Mouse (Mus musculus) hindbrain, embryonic 16.5 days (tissue): ENCODE measurements around the gene Araf. TPM values are rescaled to one million over a fixed set of nuclear protein-coding genes. Genes with fewer than 3 reads are reported as not detected.

Source experiments
- ATAC-seq: fragments of 200-750 bp; cut with Nextera tagmentation; 2 replicates; pipeline ENCODE4 v1.8.0; 2017; ENCODE audit warnings: moderate TSS enrichment, moderate library complexity
- H3K27ac ChIP-seq: fragments of 300-500 bp; sonication (generic); 2 replicates; pipeline ENCODE4 v1.5.1; 2014; ENCODE audit warnings: low read depth, mild to moderate bottlenecking, control low read depth, low read length, moderate library complexity
- H3K27me3 ChIP-seq: fragments of 300-500 bp; sonication (generic); replicated peaks from 2 replicates; pipeline ENCODE4 v1.6.1; 2014; ENCODE audit warnings: low read length; ENCODE audit not compliant: control insufficient read depth, insufficient read depth
- H3K36me3 ChIP-seq: fragments of 300-500 bp; sonication (generic); 2 replicates; pipeline ENCODE4 v1.6.1; 2014; ENCODE audit warnings: mild to moderate bottlenecking, low read length, moderate library complexity, mixed read lengths; ENCODE audit not compliant: control insufficient read depth, insufficient read depth
- H3K4me1 ChIP-seq: fragments of 300-500 bp; sonication (generic); 2 replicates; pipeline ENCODE4 v1.6.1; 2014; ENCODE audit warnings: low read depth, low read length; ENCODE audit not compliant: control insufficient read depth, insufficient read depth
- H3K4me2 ChIP-seq: fragments of 300-500 bp; sonication (generic); 2 replicates; pipeline ENCODE4 v1.6.1; 2014; ENCODE audit warnings: mild to moderate bottlenecking, low read length, control low read depth, moderate library complexity
- H3K4me3 ChIP-seq: fragments of 300-500 bp; sonication (generic); 2 replicates; pipeline ENCODE4 v1.5.1; 2014; ENCODE audit warnings: mild to moderate bottlenecking, low read length, control low read depth, moderate library complexity
- H3K9ac ChIP-seq: fragments of 300-500 bp; sonication (generic); 2 replicates; pipeline ENCODE4 v1.6.1; 2014; ENCODE audit warnings: low read depth, mild to moderate bottlenecking, control low read depth, low read length, moderate library complexity
- H3K9me3 ChIP-seq: fragments of 300-500 bp; sonication (generic); 2 replicates; pipeline ENCODE4 v1.6.1; 2014; ENCODE audit warnings: mild to moderate bottlenecking, low read length, moderate library complexity; ENCODE audit not compliant: control insufficient read depth
- WGBS: fragments of 180-500 bp; shearing (Covaris S2); extraction: QIAGEN DNeasy Blood & Tissue Kit; methylation state at CpG from one replicate; pipeline ENCODE4 v1.1.7; 2014; 5-methylcytosine and 5-hydroxymethylcytosine counted together
- polyA plus RNA-seq: library from polyadenylated mRNA; unstranded; fragments of >200 nt; fragmentation: Nextera tagmentation; extraction: Ambion mirVana; gene quantifications from 2 replicates; pipeline ENCODE4 v1.2.1, GENCODE M21; 2015

Gene Araf
- polyA plus RNA-seq, 1 experiment from 2014 or later, result 428 TPM

- Histone ChIP-seq H3K4me2 (peak overlapping the region; percentile 60), H3K27ac (peak overlapping the region; percentile 79), H3K36me3 (no peaks in the 10 kb centered on the region), H3K9ac (peak overlapping the region; percentile 51), H3K27me3 (no peaks in the 10 kb centered on the region), H3K4me3 (peak overlapping the region; percentile 29), H3K9me3 (no peaks in the 10 kb centered on the region), H3K4me1 (no peaks in the 10 kb centered on the region)
- ATAC-seq, result peak; percentile 65
- WGBS, result 47% methylated on average over 8 of the region's 8 CpGs
Measured at GRCm38 (mm10) chrX:20819708-20820426, 22.3 kb downstream of the Araf start.

- WGBS, result 29% methylated on average over 5 of the region's 5 CpGs
- Histone ChIP-seq H3K36me3 (no peaks in the 10 kb centered on the region), H3K9me3 (no peaks in the 10 kb centered on the region), H3K27ac (no peak overlapping the region), H3K4me3 (no peak overlapping the region), H3K4me1 (no peaks in the 10 kb centered on the region), H3K9ac (no peak overlapping the region), H3K4me2 (no peak overlapping the region), H3K27me3 (no peaks in the 10 kb centered on the region)
- peak; percentile 84 for ATAC-seq
Measured at GRCm38 (mm10) chrX:20828934-20829333, 31.3 kb downstream of the Araf start.

- Histone ChIP-seq H3K4me3 (no peak overlapping the region), H3K27ac (no peak overlapping the region), H3K9ac (no peak overlapping the region), H3K27me3 (no peaks in the 10 kb centered on the region), H3K4me2 (no peak overlapping the region), H3K9me3 (no peaks in the 10 kb centered on the region), H3K36me3 (peaks cover 11% of the 10 kb centered on the region), H3K4me1 (peaks cover 6% of the 10 kb centered on the region; the same call in 1 of the 2 replicates)
- ATAC-seq, result no peak
- 93% methylated on average over 3 of the region's 3 CpGs for WGBS
Measured at GRCm38 (mm10) chrX:20847232-20847631, 49.6 kb downstream of the Araf start.

- Histone ChIP-seq H3K27ac (peak overlapping the region; percentile 48), H3K4me2 (peak overlapping the region; percentile 46), H3K36me3 (peaks cover 11% of the 10 kb centered on the region), H3K27me3 (no peaks in the 10 kb centered on the region), H3K4me1 (peaks cover 6% of the 10 kb centered on the region; the same call in 1 of the 2 replicates), H3K9ac (no peak overlapping the region; the same call in 1 of the 2 replicates), H3K4me3 (peak overlapping the region; percentile 59), H3K9me3 (no peaks in the 10 kb centered on the region)
- 35% methylated on average over 2 of the region's 2 CpGs for WGBS
- peak; percentile 22 for ATAC-seq
Measured at GRCm38 (mm10) chrX:20847816-20848215, 50.2 kb downstream of the Araf start.

- ATAC-seq, result peak; percentile 99
- no peaks in the 10 kb centered on the region for H3K9me3 ChIP-seq
- WGBS, result 25% methylated on average over 42 of the region's 42 CpGs
- H3K36me3 ChIP-seq, result peaks cover 11% of the 10 kb centered on the region
- H3K9ac ChIP-seq, result peak overlapping the region; percentile 78
- peak overlapping the region; percentile 84 for H3K27ac ChIP-seq
- H3K4me2 ChIP-seq, result peak overlapping the region; percentile 63
- H3K4me1 ChIP-seq, result peaks cover 6% of the 10 kb centered on the region; the same call in 1 of the 2 replicates
- H3K4me3 ChIP-seq, result peak overlapping the region; percentile 59
- H3K27me3 ChIP-seq, result no peaks in the 10 kb centered on the region
Measured at GRCm38 (mm10) chrX:20848256-20848984, 50.8 kb downstream of the Araf start.

GRCm38 (mm10) chrX:20853794-20854193 lies 56.2 kb downstream of the Araf start:
- Histone ChIP-seq H3K4me3 (no peak overlapping the region), H3K27ac (no peak overlapping the region), H3K4me1 (peaks cover 6% of the 10 kb centered on the region; the same call in 1 of the 2 replicates), H3K9me3 (no peaks in the 10 kb centered on the region), H3K9ac (no peak overlapping the region), H3K27me3 (no peaks in the 10 kb centered on the region), H3K36me3 (peaks cover 16% of the 10 kb centered on the region), H3K4me2 (no peak overlapping the region)
- 87% methylated on average over 7 of the region's 7 CpGs for WGBS
- ATAC-seq, result no peak

GRCm38 (mm10) chrX:20861453-20862104 lies 64.0 kb downstream of the Araf start:
- Histone ChIP-seq H3K9me3 (no peaks in the 10 kb centered on the region), H3K4me3 (no peak overlapping the region), H3K4me2 (no peak overlapping the region), H3K4me1 (no peaks in the 10 kb centered on the region), H3K36me3 (peaks cover 6% of the 10 kb centered on the region; the same call in 1 of the 2 replicates), H3K27me3 (no peaks in the 10 kb centered on the region), H3K9ac (no peak overlapping the region), H3K27ac (no peak overlapping the region)
- WGBS, result 56% methylated on average over 5 of the region's 5 CpGs
- ATAC-seq, result 0 out of 2 replicates have a peak, but pooled peaks have one; percentile 1

GRCm38 (mm10) chrX:20862105-20863065 lies 64.8 kb downstream of the Araf start:
- ATAC-seq, result no peak
- Histone ChIP-seq H3K9ac (no peak overlapping the region), H3K9me3 (no peaks in the 10 kb centered on the region), H3K4me3 (no peak overlapping the region), H3K27me3 (no peaks in the 10 kb centered on the region), H3K4me1 (no peaks in the 10 kb centered on the region), H3K4me2 (no peak overlapping the region), H3K36me3 (peaks cover 6% of the 10 kb centered on the region; the same call in 1 of the 2 replicates), H3K27ac (no peak overlapping the region)
- 45% methylated on average over 17 of the region's 29 CpGs for WGBS
